Mouse (Mus musculus) lung, embryonic 15.5 days (tissue): ENCODE measurements around the gene Nexn. TPM values are rescaled to one million over a fixed set of nuclear protein-coding genes. Genes with fewer than 3 reads are reported as not detected.
"Not testable (repeated sequence)": the region's sequence is repeated elsewhere in the genome, so short reads cannot be mapped to it uniquely, and the experiment has no call there.

Experiments used
- ATAC-seq: fragments of 200-750 bp; cut with Nextera tagmentation; 2 replicates; pipeline ENCODE4 v1.8.0; 2017; ENCODE audit warnings: moderate number of reproducible peaks, borderline replicate concordance; ENCODE audit not compliant: low FRiP score, low TSS enrichment; ENCODE audit errors: extremely low read depth
- H3K27ac ChIP-seq: fragments of 300-500 bp; sonication (generic); 2 replicates; pipeline ENCODE4 v1.5.1; 2015; ENCODE audit warnings: moderate library complexity, mild to moderate bottlenecking, inconsistent platforms
- H3K27me3 ChIP-seq: fragments of 300-500 bp; sonication (generic); 2 replicates; pipeline ENCODE4 v1.6.1; 2015; ENCODE audit warnings: inconsistent platforms
- H3K36me3 ChIP-seq: fragments of 300-500 bp; sonication (generic); 2 replicates; pipeline ENCODE4 v1.6.1; 2015; ENCODE audit warnings: inconsistent platforms
- H3K4me1 ChIP-seq: fragments of 300-500 bp; sonication (generic); 2 replicates; pipeline ENCODE4 v1.6.1; 2015; ENCODE audit warnings: inconsistent platforms
- H3K4me2 ChIP-seq: fragments of 300-500 bp; sonication (generic); 2 replicates; pipeline ENCODE4 v1.6.1; 2015; ENCODE audit warnings: inconsistent platforms, mild to moderate bottlenecking, moderate library complexity
- H3K4me3 ChIP-seq: fragments of 300-500 bp; sonication (generic); 2 replicates; pipeline ENCODE4 v1.5.1; 2015; ENCODE audit warnings: mild to moderate bottlenecking, inconsistent platforms
- H3K9ac ChIP-seq: fragments of 300-500 bp; sonication (generic); 2 replicates; pipeline ENCODE4 v1.6.1; 2015; ENCODE audit warnings: inconsistent platforms
- H3K9me3 ChIP-seq: fragments of 300-500 bp; sonication (generic); 2 replicates; pipeline ENCODE4 v1.6.1; 2016; ENCODE audit warnings: inconsistent platforms
- WGBS: fragments of 180-500 bp; shearing (Covaris S2); methylation state at CpG from one replicate; pipeline ENCODE4 v1.1.7; 2015; 5-methylcytosine and 5-hydroxymethylcytosine counted together
- polyA plus RNA-seq: library from polyadenylated mRNA; unstranded; fragments of >200 nt; fragmentation: Nextera tagmentation; extraction: Ambion mirVana; gene quantifications from 2 replicates; pipeline ENCODE4 v1.2.1, GENCODE M21; 2015

Gene Nexn
- polyA plus RNA-seq, 1 experiment from 2014 or later, result 75.1 TPM

DNA sequence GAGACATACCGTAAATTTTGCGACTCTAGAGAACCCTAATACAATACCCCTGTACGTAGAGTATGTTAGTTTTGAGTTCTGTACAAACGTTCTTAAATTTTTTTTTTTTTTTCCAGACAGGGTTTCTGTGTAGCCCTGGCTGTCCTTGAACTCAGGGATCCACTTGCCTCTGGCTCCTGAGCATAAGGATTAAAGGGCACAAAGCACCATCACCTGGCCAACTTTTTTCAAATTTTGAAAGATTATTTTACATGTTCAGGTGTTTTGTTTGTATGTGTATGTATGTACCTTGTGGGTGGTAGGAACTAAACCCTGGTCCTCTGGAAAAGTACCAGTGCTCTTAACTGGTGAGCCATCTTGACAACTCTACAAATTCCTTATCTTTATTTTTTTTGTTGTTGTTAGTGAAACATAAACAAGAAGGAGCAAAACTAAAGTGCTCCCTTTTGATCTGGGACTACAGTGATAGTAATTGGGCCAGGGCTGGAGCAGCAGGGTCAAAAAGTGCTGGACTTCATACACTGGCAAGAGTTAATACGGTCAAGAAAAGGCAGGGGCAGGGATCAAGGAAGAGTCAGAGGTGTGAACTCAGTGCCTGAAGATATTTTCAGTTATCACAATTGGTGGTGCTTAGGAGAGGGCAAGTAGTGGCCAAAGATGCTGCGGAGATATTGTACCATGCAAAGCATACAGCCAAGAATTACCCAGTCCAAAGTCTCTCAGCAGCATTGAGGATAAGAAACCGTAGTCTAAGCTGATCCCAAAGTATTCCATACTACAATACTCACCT is 57.9 kb downstream of the Nexn start:
- no peaks in the 10 kb centered on the region for H3K27me3 ChIP-seq
- no peak overlapping the region for H3K4me3 ChIP-seq

GRCm38 (mm10) chr3:152207156-152207555 is 59.0 kb downstream of the Nexn start:
- Histone ChIP-seq H3K27ac (no peak overlapping the region), H3K4me2 (no peak overlapping the region), H3K9ac (no peak overlapping the region), H3K4me1 (peaks cover 12% of the 10 kb centered on the region), H3K27me3 (no peaks in the 10 kb centered on the region), H3K9me3 (no peaks in the 10 kb centered on the region), H3K36me3 (no peaks in the 10 kb centered on the region), H3K4me3 (no peak overlapping the region)
- no peak for ATAC-seq
- 89% methylated on average over 4 of the region's 4 CpGs for WGBS

More for the DNA sequence above, 57.9 kb downstream of the Nexn start:
- no peak for ATAC-seq
- no peak overlapping the region for H3K9ac ChIP-seq
- peaks cover 23% of the 10 kb centered on the region for H3K4me1 ChIP-seq
- no peaks in the 10 kb centered on the region for H3K9me3 ChIP-seq
- H3K4me2 ChIP-seq, result peak overlapping the region; percentile 58
- H3K27ac ChIP-seq, result no peak overlapping the region
- no peaks in the 10 kb centered on the region for H3K36me3 ChIP-seq
- 84% methylated on average over 7 of the region's 7 CpGs for WGBS

- Histone ChIP-seq H3K4me2 (no peak overlapping the region), H3K36me3 (no peaks in the 10 kb centered on the region), H3K9ac (no peak overlapping the region), H3K4me3 (no peak overlapping the region), H3K27me3 (no peaks in the 10 kb centered on the region), H3K27ac (no peak overlapping the region), H3K4me1 (peaks cover 8% of the 10 kb centered on the region), H3K9me3 (no peaks in the 10 kb centered on the region)
- no peak for ATAC-seq
- WGBS, result 73% methylated on average over 3 of the region's 3 CpGs
Observed at GRCm38 (mm10) chr3:152204577-152204976, 61.6 kb downstream of the Nexn start.

- H3K9ac ChIP-seq, result no peak overlapping the region
- H3K27ac ChIP-seq, result no peak overlapping the region
- H3K27me3 ChIP-seq, result no peaks in the 10 kb centered on the region
- 36% methylated on average over 3 of the region's 3 CpGs for WGBS
- peaks cover 6% of the 10 kb centered on the region for H3K4me1 ChIP-seq
- H3K4me2 ChIP-seq, result no peak overlapping the region
- H3K4me3 ChIP-seq, result no peak overlapping the region
- no peak for ATAC-seq
- H3K9me3 ChIP-seq, result no peaks in the 10 kb centered on the region
- no peaks in the 10 kb centered on the region for H3K36me3 ChIP-seq
Observed at GRCm38 (mm10) chr3:152203996-152204395, 62.2 kb downstream of the Nexn start.

DNA sequence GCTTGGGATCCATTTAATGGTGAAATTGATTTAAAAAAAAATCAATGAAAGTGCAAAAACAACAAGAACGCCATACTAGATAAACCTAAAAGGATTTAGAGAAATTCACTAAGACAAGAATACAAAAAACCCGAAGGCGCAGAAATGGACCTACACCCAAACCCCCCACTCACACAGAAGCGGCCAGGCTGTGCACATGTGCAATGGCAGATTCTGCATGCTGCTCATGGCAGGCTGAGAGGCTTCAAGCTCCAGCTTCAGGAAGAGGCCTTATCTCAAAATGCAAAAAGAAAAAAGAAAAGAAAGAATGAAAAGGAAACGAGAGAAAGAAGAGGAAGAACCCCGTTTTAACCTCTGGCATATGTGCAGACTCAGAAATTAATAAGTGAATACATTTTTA is 62.7 kb downstream of the Nexn start:
- Histone ChIP-seq H3K36me3 (no peaks in the 10 kb centered on the region), H3K9ac (no peak overlapping the region), H3K4me2 (no peak overlapping the region), H3K4me3 (no peak overlapping the region), H3K9me3 (no peaks in the 10 kb centered on the region), H3K27ac (no peak overlapping the region), H3K27me3 (no peaks in the 10 kb centered on the region), H3K4me1 (peaks cover 2% of the 10 kb centered on the region; the same call in 1 of the 2 replicates)
- ATAC-seq, result no peak
- 81% methylated on average over 6 of the region's 6 CpGs for WGBS

DNA sequence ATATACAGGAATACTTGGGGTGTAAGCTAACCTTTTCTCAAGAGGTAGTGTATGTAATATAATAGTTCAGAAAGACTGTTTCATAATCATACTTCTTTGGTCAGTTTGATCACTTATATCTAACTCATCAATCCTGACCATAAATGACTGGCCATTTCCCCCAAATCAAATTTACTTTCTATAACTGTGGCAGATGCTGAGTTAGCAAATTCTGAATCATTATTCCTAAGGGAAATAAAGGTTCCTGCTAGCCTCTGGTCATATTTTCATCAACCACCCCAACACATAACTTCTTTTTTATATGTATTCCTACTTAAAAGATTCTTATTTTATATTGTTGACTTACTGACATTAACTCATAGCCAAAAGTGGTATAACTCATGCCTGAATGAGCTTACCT is 63.2 kb downstream of the Nexn start:
- Histone ChIP-seq H3K4me1 (no peaks in the 10 kb centered on the region), H3K36me3 (no peaks in the 10 kb centered on the region), H3K27me3 (no peaks in the 10 kb centered on the region), H3K9ac (no peak overlapping the region), H3K9me3 (no peaks in the 10 kb centered on the region), H3K4me2 (no peak overlapping the region), H3K27ac (no peak overlapping the region), H3K4me3 (no peak overlapping the region)
- no peak for ATAC-seq

- H3K4me2 ChIP-seq, result no peak overlapping the region
- no peak overlapping the region for H3K9ac ChIP-seq
- no peaks in the 10 kb centered on the region for H3K27me3 ChIP-seq
- no peak overlapping the region for H3K27ac ChIP-seq
- no peak overlapping the region for H3K4me3 ChIP-seq
- WGBS, result 71% methylated on average over 2 of the region's 2 CpGs
- H3K36me3 ChIP-seq, result no peaks in the 10 kb centered on the region
- H3K4me1 ChIP-seq, result no peaks in the 10 kb centered on the region
- H3K9me3 ChIP-seq, result no peaks in the 10 kb centered on the region
- no peak for ATAC-seq
Observed at GRCm38 (mm10) chr3:152201651-152202050, 64.5 kb downstream of the Nexn start.

DNA sequence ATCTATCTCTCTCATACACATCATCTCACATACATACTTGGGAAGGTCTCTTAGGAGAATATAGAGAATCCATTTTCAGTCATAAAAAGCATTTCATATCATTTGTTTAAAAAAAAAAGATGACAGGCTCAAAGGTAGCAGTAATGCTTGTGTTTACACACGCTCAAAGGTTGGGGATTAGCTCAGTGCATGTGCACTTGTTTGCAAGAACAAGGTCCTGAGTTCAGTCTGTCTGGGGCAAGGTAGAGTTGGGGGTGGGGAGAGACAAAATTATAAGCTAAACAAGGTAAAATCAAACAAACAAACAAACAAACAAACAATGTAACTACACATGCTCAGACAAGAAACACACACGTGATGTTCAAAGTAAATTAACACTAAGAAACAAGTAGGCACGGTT is 65.0 kb downstream of the Nexn start:
- Histone ChIP-seq H3K9ac (no peak overlapping the region), H3K4me2 (no peak overlapping the region), H3K4me1 (no peaks in the 10 kb centered on the region), H3K4me3 (no peak overlapping the region), H3K9me3 (no peaks in the 10 kb centered on the region), H3K27me3 (no peaks in the 10 kb centered on the region), H3K36me3 (no peaks in the 10 kb centered on the region), H3K27ac (no peak overlapping the region)
- 82% methylated on average over 3 of the region's 3 CpGs for WGBS
- ATAC-seq, result no peak

GRCm38 (mm10) chr3:152199125-152199524 is 67.0 kb downstream of the Nexn start:
- no peak overlapping the region for H3K4me2 ChIP-seq
- no peak for ATAC-seq
- 70% methylated on average over 3 of the region's 3 CpGs for WGBS

GRCm38 (mm10) chr3:152197246-152197645 is 68.9 kb downstream of the Nexn start:
- H3K9me3 ChIP-seq, H3K27me3 ChIP-seq, H3K4me3 ChIP-seq, H3K9ac ChIP-seq, H3K4me2 ChIP-seq, H3K4me1 ChIP-seq, H3K27ac ChIP-seq, H3K36me3 ChIP-seq, ATAC-seq: not testable (repeated sequence)
- WGBS, result 33% methylated on average over 2 of the region's 2 CpGs

More at GRCm38 (mm10) chr3:152199125-152199524, 67.0 kb downstream of the Nexn start:
- no peaks in the 10 kb centered on the region for H3K36me3 ChIP-seq
- no peak overlapping the region for H3K9ac ChIP-seq
- H3K27ac ChIP-seq, result no peak overlapping the region
- no peaks in the 10 kb centered on the region for H3K4me1 ChIP-seq
- no peaks in the 10 kb centered on the region for H3K9me3 ChIP-seq
- H3K4me3 ChIP-seq, result no peak overlapping the region
- H3K27me3 ChIP-seq, result no peaks in the 10 kb centered on the region

DNA sequence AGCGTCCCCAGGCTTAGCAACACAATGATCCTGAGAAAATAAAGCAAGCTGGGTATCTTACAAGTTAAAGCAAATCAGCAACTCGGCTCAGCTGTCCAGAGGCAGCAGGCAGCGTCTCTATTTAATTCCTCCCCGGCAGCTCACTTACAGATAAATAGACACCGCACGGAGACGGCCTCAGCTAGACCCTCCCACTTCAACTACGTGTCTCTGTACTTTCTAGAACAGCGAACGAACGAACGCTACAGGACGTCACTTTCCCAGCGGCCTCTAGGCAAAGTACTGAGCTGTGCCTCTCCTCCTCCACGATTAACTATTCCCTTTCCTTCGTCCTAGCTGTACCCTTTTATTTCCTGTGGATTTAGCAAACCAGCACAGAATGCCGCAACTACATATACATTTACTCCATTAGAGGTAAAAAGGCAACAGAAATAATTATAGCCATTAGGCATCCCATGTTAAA is 72.5 kb downstream of the Nexn start:
- no peaks in the 10 kb centered on the region for H3K36me3 ChIP-seq
- H3K4me3 ChIP-seq, result peak overlapping the region; percentile 50
- H3K9me3 ChIP-seq, result no peaks in the 10 kb centered on the region
- H3K4me1 ChIP-seq, result peaks cover 25% of the 10 kb centered on the region
- H3K27me3 ChIP-seq, result no peaks in the 10 kb centered on the region
- H3K9ac ChIP-seq, result peak overlapping the region; percentile 53
- ATAC-seq, result peak; percentile 93
- under 1% methylated on average over 17 of the region's 17 CpGs for WGBS
- H3K27ac ChIP-seq, result peak overlapping the region; percentile 89
- H3K4me2 ChIP-seq, result peak overlapping the region; percentile 55

DNA sequence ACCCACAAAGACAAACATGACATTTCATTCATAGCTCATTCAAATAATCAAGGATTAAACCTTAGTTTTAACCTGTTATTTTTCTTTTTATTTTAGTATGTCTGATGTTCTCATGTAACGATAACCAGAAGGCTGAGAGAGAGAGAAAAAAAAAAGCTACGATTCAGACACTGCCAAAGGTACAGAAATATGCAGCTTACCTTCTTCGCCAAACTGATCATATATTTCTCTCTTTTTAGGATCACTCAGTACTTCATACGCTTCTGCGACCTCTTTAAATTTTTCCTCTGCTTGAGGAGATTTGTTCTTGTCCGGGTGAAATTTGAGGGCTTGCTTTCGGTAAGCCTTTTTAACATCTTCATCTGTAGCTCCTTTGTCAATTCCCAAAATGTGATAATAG is 73.0 kb downstream of the Nexn start:
- Histone ChIP-seq H3K9ac (peak overlapping the region; percentile 53), H3K4me1 (peaks cover 26% of the 10 kb centered on the region), H3K27me3 (no peaks in the 10 kb centered on the region), H3K4me3 (peak overlapping the region; percentile 50), H3K9me3 (no peaks in the 10 kb centered on the region), H3K27ac (peak overlapping the region; percentile 89), H3K36me3 (no peaks in the 10 kb centered on the region), H3K4me2 (peak overlapping the region; percentile 55)
- 3% methylated on average over 7 of the region's 7 CpGs for WGBS
- ATAC-seq, result no peak
